Mouse (Mus musculus) adipocyte (in vitro differentiated cells): ENCODE data around the gene Mat2a.
"Not testable (repeated sequence)": the region's sequence is repeated elsewhere in the genome, so short reads cannot be mapped to it uniquely, and the experiment has no call there.

Experiments
- DNase-seq: peaks from one replicate; pipeline ENCODE4 v3.0.0-alpha.2; 2016; ENCODE audit warnings: low spot score

The Mat2a gene

GRCm38 (mm10) chr6:72454833-72455373 lies 15.5 kb upstream of the Mat2a start:
- DNase-seq, result peak; percentile 80

GRCm38 (mm10) chr6:72454072-72454746 lies 14.9 kb upstream of the Mat2a start:
- DNase-seq, result no peak

- DNase-seq, result no peak
Measured at GRCm38 (mm10) chr6:72453578-72453977, 14.2 kb upstream of the Mat2a start.

- DNase-seq, result no peak
Measured at GRCm38 (mm10) chr6:72452329-72452728, 13.0 kb upstream of the Mat2a start.

- DNase-seq, result not testable (repeated sequence)
Measured at GRCm38 (mm10) chr6:72451778-72452177, 12.4 kb upstream of the Mat2a start.

- DNase-seq, result no peak
Measured at GRCm38 (mm10) chr6:72447487-72447886, 8.1 kb upstream of the Mat2a start.

- DNase-seq, result no peak
Measured at GRCm38 (mm10) chr6:72445011-72445410, 5.7 kb upstream of the Mat2a start.

GRCm38 (mm10) chr6:72442921-72443604 lies 3.7 kb upstream of the Mat2a start:
- DNase-seq, result no peak

- peak; percentile 53 for DNase-seq
Measured at GRCm38 (mm10) chr6:72440186-72440990, 1.0 kb upstream of the Mat2a start.

GRCm38 (mm10) chr6:72438862-72439354 lies 450 bp downstream of the Mat2a start:
- DNase-seq, result peak; percentile 86

GRCm38 (mm10) chr6:72438226-72438625 lies 1.1 kb downstream of the Mat2a start:
- DNase-seq, result peak; percentile 47

- peak; percentile 73 for DNase-seq
Measured at GRCm38 (mm10) chr6:72432153-72432552, 7.2 kb downstream of the Mat2a start.

GRCm38 (mm10) chr6:72430989-72431921 lies 8.1 kb downstream of the Mat2a start:
- peak; percentile 77 for DNase-seq

GRCm38 (mm10) chr6:72429061-72429842 lies 10.1 kb downstream of the Mat2a start:
- no peak for DNase-seq

GRCm38 (mm10) chr6:72428036-72428435 lies 11.3 kb downstream of the Mat2a start:
- DNase-seq, result peak; percentile 89

- no peak for DNase-seq
Measured at GRCm38 (mm10) chr6:72425646-72426045, 13.7 kb downstream of the Mat2a start.

GRCm38 (mm10) chr6:72420901-72421300 lies 18.5 kb downstream of the Mat2a start:
- no peak for DNase-seq

GRCm38 (mm10) chr6:72419806-72420205 lies 19.6 kb downstream of the Mat2a start:
- no peak for DNase-seq

- no peak for DNase-seq
Measured at GRCm38 (mm10) chr6:72418279-72418678, 21.1 kb downstream of the Mat2a start.
